Mouse (Mus musculus) small intestine, adult 2 months (tissue): ENCODE data around the gene Cd38. TPM values are rescaled to one million over a fixed set of nuclear protein-coding genes. Genes with fewer than 3 reads are reported as not detected.

Experiments
- H3K27ac ChIP-seq: fragments of 200-500 bp; 2 replicates; pipeline ENCODE4 v1.5.1; 2012; ENCODE audit warnings: low read depth, low read length, control low read depth, inconsistent platforms; ENCODE audit not compliant: insufficient read depth
- H3K27me3 ChIP-seq: fragments of 200-500 bp; 2 replicates; pipeline ENCODE4 v1.6.1; 2012; ENCODE audit warnings: mild to moderate bottlenecking, moderate library complexity, low read length, inconsistent platforms; ENCODE audit not compliant: control insufficient read depth, insufficient read depth
- H3K36me3 ChIP-seq: fragments of 200-500 bp; 2 replicates; pipeline ENCODE4 v1.6.1; 2012; ENCODE audit warnings: mild to moderate bottlenecking, low read length, control low read depth, inconsistent platforms; ENCODE audit not compliant: control insufficient read depth, insufficient read depth
- H3K4me1 ChIP-seq: fragments of 200-500 bp; 2 replicates; pipeline ENCODE4 v1.6.1; 2012; ENCODE audit warnings: low read length, inconsistent platforms, mixed read lengths; ENCODE audit not compliant: control insufficient read depth, insufficient read depth, insufficient read length
- H3K4me3 ChIP-seq: fragments of 200-500 bp; 2 replicates; pipeline ENCODE4 v1.5.1; 2012; ENCODE audit warnings: low read depth, mild to moderate bottlenecking, control low read depth, inconsistent platforms, low read length, moderate library complexity
- CTCF ChIP-seq: fragments of 200-500 bp; IDR thresholded peaks from 2 replicates; pipeline ENCODE4 v1.5.1; 2012; ENCODE audit warnings: low read depth, mild to moderate bottlenecking, control low read depth, inconsistent platforms, low read length, moderate library complexity, mixed read lengths; ENCODE audit not compliant: insufficient replicate concordance, insufficient read length; ENCODE audit errors: extremely low read depth
- POLR2A ChIP-seq: fragments of 200-500 bp; IDR thresholded peaks from 2 replicates; pipeline ENCODE4 v1.6.1; 2012; ENCODE audit warnings: low read depth, mild to moderate bottlenecking, control low read depth, inconsistent platforms, low read length, moderate library complexity
- WGBS: fragments of 180-500 bp; shearing (Covaris S2); methylation state at CpG from one replicate; pipeline ENCODE4 v1.1.7; 2018; 5-methylcytosine and 5-hydroxymethylcytosine counted together
- polyA plus RNA-seq: library from polyadenylated mRNA; depleted of rRNA; stranded (reverse); fragments of >200 nt; gene quantifications from 2 replicates; pipeline ENCODE4 v1.2.3, GENCODE M21; 2012

Gene Cd38
- polyA plus RNA-seq, 1 experiment: 17.6 TPM

GRCm38 (mm10) chr5:43871845-43872244 lies 3.5 kb downstream of the Cd38 start:
- H3K36me3 ChIP-seq: peaks cover 3% of the 10 kb centered on the region
- no peaks in the 10 kb centered on the region for H3K27me3 ChIP-seq
- H3K4me3 ChIP-seq: no peak overlapping the region
- WGBS: 13% methylated on average over 1 of the region's 1 CpGs
- TF ChIP-seq POLR2A (no peak), CTCF (no peak)
- H3K27ac ChIP-seq: 0 out of 2 replicates have a peak overlapping the region, but pooled peaks have one; percentile 43
- H3K4me1 ChIP-seq: peaks cover 21% of the 10 kb centered on the region; the same call in 1 of the 2 replicates

DNA sequence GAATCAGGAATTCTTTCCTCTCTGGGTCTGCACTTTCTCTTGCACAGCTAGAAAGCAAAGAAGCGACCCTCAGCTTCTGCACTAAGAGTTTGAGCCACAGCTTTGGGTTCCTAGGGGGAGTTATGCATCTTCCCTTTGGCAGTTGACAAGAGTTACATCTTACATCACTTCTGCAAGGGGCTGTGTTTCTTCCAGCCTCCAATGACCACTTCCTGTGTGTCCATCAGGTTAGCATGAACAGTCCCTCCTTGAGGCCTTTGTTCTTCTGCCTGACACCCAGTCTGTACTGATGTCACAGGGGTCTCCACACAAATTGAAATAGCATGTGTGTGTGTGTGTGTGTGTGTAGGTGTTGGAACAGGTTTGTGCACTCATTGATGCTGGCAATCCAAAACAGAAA lies 4.3 kb downstream of the Cd38 start:
- Histone ChIP-seq H3K27me3 (no peaks in the 10 kb centered on the region), H3K4me1 (peaks cover 17% of the 10 kb centered on the region; the same call in 1 of the 2 replicates), H3K27ac (peak overlapping the region; percentile 40), H3K4me3 (no peak overlapping the region), H3K36me3 (peaks cover 3% of the 10 kb centered on the region)
- no peak for TF ChIP-seq CTCF
- no peak for TF ChIP-seq POLR2A
- 49% methylated on average over 1 of the region's 1 CpGs for WGBS

DNA sequence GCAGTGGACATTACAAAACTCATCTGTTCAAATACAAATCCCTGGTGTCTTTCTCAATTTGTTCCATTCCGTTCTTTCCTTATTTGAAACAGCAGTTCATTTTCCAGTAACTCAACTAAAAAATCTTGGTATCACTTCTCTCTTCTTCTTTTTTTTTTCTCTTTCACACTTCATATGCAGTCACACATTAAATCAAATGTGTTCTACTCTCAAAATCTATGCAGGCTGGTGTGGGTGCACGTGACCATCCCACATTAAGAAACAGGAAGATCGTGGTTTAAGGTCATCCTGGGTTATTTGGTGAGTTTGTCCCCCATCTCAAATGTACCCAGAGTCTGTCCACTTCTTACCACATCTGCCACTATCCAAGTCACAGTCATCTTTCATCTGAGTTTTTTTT lies 13.7 kb downstream of the Cd38 start:
- 82% methylated on average over 3 of the region's 3 CpGs for WGBS
- TF ChIP-seq POLR2A (no peak), CTCF (no peak)

DNA sequence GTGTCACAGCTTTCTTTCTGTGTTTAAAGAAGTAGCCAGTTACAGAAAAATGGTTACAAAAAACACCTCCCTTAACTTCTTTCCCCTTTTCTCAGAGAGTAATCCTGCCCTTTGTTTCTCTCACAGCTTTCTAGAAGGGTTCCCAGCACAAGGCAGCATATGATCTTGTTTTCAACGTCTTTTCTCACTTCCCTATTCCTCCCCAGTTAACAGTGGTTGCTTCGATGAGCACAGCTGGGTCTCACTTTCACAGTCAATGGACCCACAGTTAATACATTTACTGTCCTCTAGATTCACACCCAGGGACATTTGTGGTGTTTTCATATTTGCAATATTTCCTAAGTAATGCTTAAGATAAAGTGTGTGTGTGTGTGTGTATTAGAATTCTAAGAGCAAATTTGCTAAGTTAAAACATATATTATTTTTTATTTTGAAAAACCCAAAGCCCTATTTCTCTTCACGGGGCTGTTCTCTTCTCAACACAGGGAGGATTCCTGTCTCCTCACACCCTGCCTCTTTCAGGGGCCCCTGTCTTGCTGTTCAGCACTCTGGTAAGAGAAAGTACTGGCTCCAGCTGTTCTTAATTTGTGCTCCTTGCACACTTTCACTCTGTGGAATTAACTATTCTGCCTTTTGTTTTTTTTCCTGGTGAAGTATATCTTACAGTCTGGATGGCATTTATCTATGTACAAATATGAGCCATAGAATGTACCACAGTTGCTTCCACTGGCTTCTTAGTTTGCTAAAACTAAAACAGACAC lies 16.9 kb downstream of the Cd38 start:
- no peak overlapping the region for H3K4me3 ChIP-seq
- 50% methylated on average over 3 of the region's 3 CpGs for WGBS
- peaks cover 24% of the 10 kb centered on the region for H3K36me3 ChIP-seq
- no peak overlapping the region for H3K27ac ChIP-seq
- H3K4me1 ChIP-seq: peaks cover 2% of the 10 kb centered on the region; the same call in 1 of the 2 replicates
- TF ChIP-seq CTCF (no peak), POLR2A (no peak)
- no peaks in the 10 kb centered on the region for H3K27me3 ChIP-seq

More for the DNA sequence above, 13.7 kb downstream of the Cd38 start:
- Histone ChIP-seq H3K4me1 (peaks cover 2% of the 10 kb centered on the region; the same call in 1 of the 2 replicates), H3K36me3 (peaks cover 21% of the 10 kb centered on the region), H3K27ac (no peak overlapping the region; the same call in 1 of the 2 replicates), H3K27me3 (no peaks in the 10 kb centered on the region), H3K4me3 (no peak overlapping the region)

DNA sequence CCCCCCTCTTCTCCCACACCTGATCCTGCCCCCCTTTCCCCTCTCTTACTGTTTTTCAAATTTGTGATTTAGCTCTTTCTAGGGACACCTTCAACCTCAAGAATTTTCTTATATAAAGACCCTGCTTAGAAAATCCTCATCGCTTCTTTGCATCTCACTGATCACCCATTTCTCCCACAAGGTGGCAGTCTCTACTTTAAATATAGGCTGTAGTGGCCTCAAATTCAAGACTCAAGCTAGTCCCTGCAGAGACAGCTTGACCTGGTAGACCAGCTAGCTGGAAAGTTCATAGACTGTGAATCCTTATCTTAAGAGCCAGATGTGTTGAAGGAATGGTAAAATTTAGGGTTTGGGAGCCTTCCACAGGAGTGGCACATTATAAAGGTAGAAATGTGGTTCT lies 24.0 kb downstream of the Cd38 start:
- Histone ChIP-seq H3K27me3 (no peaks in the 10 kb centered on the region), H3K4me1 (peaks cover 2% of the 10 kb centered on the region; the same call in 1 of the 2 replicates), H3K27ac (no peak overlapping the region), H3K36me3 (peaks cover 5% of the 10 kb centered on the region), H3K4me3 (no peak overlapping the region)
- 36% methylated on average over 1 of the region's 1 CpGs for WGBS
- no peak for TF ChIP-seq CTCF
- TF ChIP-seq POLR2A: no peak

DNA sequence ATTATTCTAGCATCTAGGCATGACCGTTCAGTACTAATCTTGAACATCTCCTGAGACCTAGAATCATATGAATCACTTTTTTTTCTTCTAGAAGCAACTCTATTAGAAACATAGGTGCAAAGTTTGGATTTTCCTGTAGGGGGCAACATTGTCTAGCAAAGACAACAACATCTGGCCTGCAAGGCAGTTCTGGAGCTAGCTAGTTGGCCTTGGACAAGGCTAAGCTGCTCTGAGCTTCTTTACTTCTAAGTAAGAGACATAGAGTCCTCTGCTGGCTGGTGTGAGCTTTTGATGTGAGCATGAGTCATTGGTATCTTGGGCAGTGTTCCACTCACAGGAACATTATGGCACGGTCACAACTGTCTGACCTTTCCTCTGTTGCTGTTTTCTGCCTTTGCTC lies 25.8 kb downstream of the Cd38 start:
- WGBS: 53% methylated on average over 2 of the region's 2 CpGs
- TF ChIP-seq POLR2A (no peak), CTCF (peak; percentile 40; the same call in 1 of the 2 replicates)
- Histone ChIP-seq H3K4me3 (no peak overlapping the region), H3K36me3 (peaks cover 3% of the 10 kb centered on the region; the same call in 1 of the 2 replicates), H3K4me1 (peaks cover 2% of the 10 kb centered on the region; the same call in 1 of the 2 replicates), H3K27ac (no peak overlapping the region), H3K27me3 (no peaks in the 10 kb centered on the region)

DNA sequence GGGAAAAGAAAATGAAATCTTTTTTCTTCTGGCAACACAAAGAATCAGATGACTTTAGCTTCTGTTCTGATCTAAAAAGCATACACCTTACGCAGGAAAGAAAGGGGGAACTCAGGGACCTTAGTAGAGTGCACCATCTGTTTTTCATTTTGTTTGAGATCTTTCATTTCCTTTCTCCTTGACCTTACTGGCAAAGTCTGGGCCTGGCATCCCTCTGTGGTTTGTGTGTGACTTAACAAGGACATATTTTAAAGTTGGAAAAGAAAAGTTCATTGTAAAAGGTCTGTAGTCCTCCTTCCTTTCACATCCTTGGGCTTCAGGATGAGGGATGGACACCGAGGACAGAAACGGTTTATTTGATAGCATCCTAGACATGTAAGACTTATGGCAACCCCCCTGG lies 27.6 kb downstream of the Cd38 start:
- TF ChIP-seq CTCF: no peak
- TF ChIP-seq POLR2A: no peak
- no peak overlapping the region for H3K27ac ChIP-seq
- peaks cover 10% of the 10 kb centered on the region for H3K36me3 ChIP-seq
- no peak overlapping the region for H3K4me3 ChIP-seq
- no peaks in the 10 kb centered on the region for H3K27me3 ChIP-seq
- peaks cover 2% of the 10 kb centered on the region; the same call in 1 of the 2 replicates for H3K4me1 ChIP-seq
- 91% methylated on average over 3 of the region's 3 CpGs for WGBS
